Mouse (Mus musculus) MEL (cell line): ENCODE data around the gene Tmem44. TPM values are rescaled to one million over a fixed set of nuclear protein-coding genes. Genes with fewer than 3 reads are reported as not detected.

Experiments used
- DNase-seq: peaks from one replicate; pipeline ENCODE4 v3.0.0; 2011; ENCODE audit warnings: low read depth, low spot score
- H3K27ac ChIP-seq: 2 replicates; pipeline ENCODE4 v1.5.1; 2012; ENCODE audit warnings: low read depth, mild to moderate bottlenecking, control low read depth, low read length, moderate library complexity; ENCODE audit not compliant: control insufficient read depth
- H3K27me3 ChIP-seq, 2 experiments: fragments of 150-350 bp in 1 of 2; sonication (generic) in 1 of 2; 2 replicates each; pipeline ENCODE4 v1.6.1; 2012; ENCODE audit warnings: low read length in 2 of 2, mild to moderate bottlenecking in 2 of 2, improper control_type of control experiment in 1 of 2, moderate library complexity in 1 of 2; ENCODE audit not compliant: insufficient read depth in 2 of 2, control insufficient read depth in 1 of 2
- H3K36me3 ChIP-seq, 2 experiments: 2 replicates each; pipeline ENCODE4 v1.6.1; 2012 to 2014; ENCODE audit warnings: low read length in 2 of 2, improper control_type of control experiment in 1 of 2, inconsistent platforms in 1 of 2, mild to moderate bottlenecking in 1 of 2; ENCODE audit not compliant: insufficient read depth in 2 of 2, control insufficient read depth in 1 of 2
- H3K4me1 ChIP-seq, 2 experiments: fragments of 150-350 bp in 1 of 2; sonication (generic) in 1 of 2; 2 replicates each; pipeline ENCODE4 v1.6.1; 2012; ENCODE audit warnings: low read length in 2 of 2, improper control_type of control experiment in 1 of 2, mild to moderate bottlenecking in 1 of 2; ENCODE audit not compliant: insufficient read depth in 2 of 2, control insufficient read depth in 1 of 2
- H3K4me3 ChIP-seq, 2 experiments: fragments of 150-350 bp in 1 of 2; sonication (generic) in 1 of 2; 2 replicates each; pipeline ENCODE4 v1.5.1; 2012; ENCODE audit warnings: low read depth in 2 of 2, low read length in 2 of 2, mild to moderate bottlenecking in 2 of 2, moderate library complexity in 2 of 2, control low read depth in 1 of 2, improper control_type of control experiment in 1 of 2; ENCODE audit not compliant: control insufficient read depth in 1 of 2, insufficient read depth in 1 of 2
- H3K79me2 ChIP-seq: 2 replicates; pipeline ENCODE4 v1.6.1; 2012; ENCODE audit warnings: mild to moderate bottlenecking, low read length, moderate library complexity; ENCODE audit not compliant: control insufficient read depth, poor library complexity, insufficient read depth
- H3K9ac ChIP-seq: 2 replicates; pipeline ENCODE4 v1.6.1; 2012; ENCODE audit warnings: low read depth, mild to moderate bottlenecking, control low read depth, low read length, moderate library complexity; ENCODE audit not compliant: control insufficient read depth, poor library complexity, severe bottlenecking
- H3K9me3 ChIP-seq: fragments of 150-350 bp; sonication (generic); replicated peaks from 2 replicates; pipeline ENCODE4 v1.6.1; 2012; ENCODE audit warnings: mild to moderate bottlenecking, low read length, improper control_type of control experiment, moderate library complexity; ENCODE audit not compliant: insufficient read depth
- CTCF ChIP-seq, 3 experiments: IDR thresholded peaks in 2 of 3; conservative IDR thresholded peaks in 1 of 3; 2 replicates each; pipeline ENCODE4 v1.5.1; 2011 to 2012; ENCODE audit warnings: low read length in 3 of 3, low read depth in 2 of 3, mild to moderate bottlenecking in 2 of 3, improper control_type of control experiment in 1 of 3, inconsistent platforms in 1 of 3, mixed read lengths in 1 of 3, moderate library complexity in 1 of 3; ENCODE audit not compliant: control insufficient read depth in 1 of 3, insufficient read depth in 1 of 3, poor library complexity in 1 of 3, severe bottlenecking in 1 of 3
- E2F4 ChIP-seq: IDR thresholded peaks from 2 replicates; pipeline ENCODE4 v1.6.1; 2011; ENCODE audit warnings: low read depth, low read length, improper control_type of control experiment, borderline replicate concordance
- ELF1 ChIP-seq: IDR thresholded peaks from 2 replicates; pipeline ENCODE4 v1.6.1; 2014; ENCODE audit warnings: low read depth, mild to moderate bottlenecking, inconsistent platforms, low read length, improper control_type of control experiment, moderate library complexity
- ETS1 ChIP-seq: IDR thresholded peaks from 2 replicates; pipeline ENCODE4 v1.6.1; 2012; ENCODE audit warnings: low read depth, mild to moderate bottlenecking, inconsistent platforms, low read length, improper control_type of control experiment, moderate library complexity
- GABPA ChIP-seq: IDR thresholded peaks from 2 replicates; pipeline ENCODE4 v1.6.1; 2012; ENCODE audit warnings: low read depth, mild to moderate bottlenecking, inconsistent platforms, low read length, improper control_type of control experiment, moderate library complexity
- JUND ChIP-seq: IDR thresholded peaks from 2 replicates; pipeline ENCODE4 v1.6.1; 2011; ENCODE audit warnings: low read depth, mild to moderate bottlenecking, improper control_type of control experiment, low read length
- MAFK ChIP-seq: IDR thresholded peaks from 2 replicates; pipeline ENCODE4 v1.6.1; 2011; ENCODE audit warnings: low read depth, mild to moderate bottlenecking, low read length, improper control_type of control experiment, borderline replicate concordance
- MEF2A ChIP-seq: IDR thresholded peaks from 2 replicates; pipeline ENCODE4 v1.6.1; 2014; ENCODE audit warnings: low read depth, mild to moderate bottlenecking, inconsistent platforms, low read length, improper control_type of control experiment; ENCODE audit not compliant: poor library complexity, insufficient replicate concordance, severe bottlenecking; ENCODE audit errors: extremely low read depth
- MYB ChIP-seq: IDR thresholded peaks from 2 replicates; pipeline ENCODE4 v1.6.1; 2011; ENCODE audit warnings: mild to moderate bottlenecking, low read depth, low read length, improper control_type of control experiment
- NRF1 ChIP-seq: IDR thresholded peaks from 2 replicates; pipeline ENCODE4 v1.6.1; 2014; ENCODE audit warnings: low read depth, mild to moderate bottlenecking, inconsistent platforms, low read length, improper control_type of control experiment, moderate library complexity; ENCODE audit not compliant: poor library complexity, insufficient read depth, severe bottlenecking
- POLR2AphosphoS2 ChIP-seq: IDR thresholded peaks from 2 replicates; pipeline ENCODE4 v1.6.1; 2011; ENCODE audit warnings: low read length, improper control_type of control experiment
- POLR2AphosphoS5 ChIP-seq: IDR thresholded peaks from 2 replicates; pipeline ENCODE4 v1.6.1; 2012; ENCODE audit warnings: low read depth, borderline replicate concordance, mild to moderate bottlenecking, inconsistent platforms, low read length, moderate library complexity, mixed read lengths
- SMC3 ChIP-seq: IDR thresholded peaks from 2 replicates; pipeline ENCODE4 v1.6.1; 2011; ENCODE audit warnings: low read depth, low read length, improper control_type of control experiment
- UBTF ChIP-seq: IDR thresholded peaks from 2 replicates; pipeline ENCODE4 v1.6.1; 2012; ENCODE audit warnings: low read depth, mild to moderate bottlenecking, inconsistent platforms, low read length, improper control_type of control experiment, moderate library complexity, borderline replicate concordance; ENCODE audit not compliant: insufficient read depth
- USF1 ChIP-seq: IDR thresholded peaks from 2 replicates; pipeline ENCODE4 v1.6.1; 2014; ENCODE audit warnings: low read depth, mild to moderate bottlenecking, inconsistent platforms, low read length, improper control_type of control experiment, moderate library complexity
- USF2 ChIP-seq, 2 experiments: IDR thresholded peaks; 2 replicates each; pipeline ENCODE4 v1.6.1; 2011 to 2012; ENCODE audit warnings: improper control_type of control experiment in 2 of 2, low read length in 2 of 2, borderline replicate concordance in 1 of 2, inconsistent platforms in 1 of 2, low read depth in 1 of 2, mild to moderate bottlenecking in 1 of 2; ENCODE audit not compliant: insufficient read depth in 1 of 2
- ZKSCAN1 ChIP-seq: IDR thresholded peaks from 2 replicates; pipeline ENCODE4 v1.6.1; 2012; ENCODE audit warnings: low read depth, mild to moderate bottlenecking, inconsistent platforms, low read length, improper control_type of control experiment, moderate library complexity
- ZMIZ1 ChIP-seq: IDR thresholded peaks from 2 replicates; pipeline ENCODE4 v1.6.1; 2012; ENCODE audit warnings: low read depth, mild to moderate bottlenecking, inconsistent platforms, low read length, improper control_type of control experiment, moderate library complexity
- ZNF384 ChIP-seq: IDR thresholded peaks from 2 replicates; pipeline ENCODE4 v1.6.1; 2012; ENCODE audit warnings: low read depth, mild to moderate bottlenecking, inconsistent platforms, low read length, improper control_type of control experiment
- polyA plus RNA-seq, 2 experiments: library from polyadenylated mRNA; stranded (reverse) in 1 of 2; unstranded in 1 of 2; fragments of >175 nt in 1 of 2; fragments of >200 nt in 1 of 2; gene quantifications; 2 replicates each; pipeline versions ENCODE4 v1.2.1 to v1.2.4; 2012; ENCODE audit warnings: low replicate concordance in 2 of 2, low read depth in 1 of 2; ENCODE audit not compliant: insufficient read length in 2 of 2, insufficient read depth in 1 of 2, missing spikeins in 1 of 2
- total RNA-seq: library from RNA; depleted of rRNA; stranded (reverse); fragments of 300-350 nt; gene quantifications from 2 replicates; pipeline ENCODE4 v1.2.3, GENCODE M21; 2012

Tmem44 gene
- total and polyA plus RNA-seq, 3 experiments: 0.50 to 1.4 TPM; not detected in 1

- Histone ChIP-seq H3K4me1 (no peaks in the 10 kb centered on the region), H3K36me3 (peaks cover 0 to 46% of the 10 kb centered on the region in 2 experiments; a peak in 2 of 4 replicates), H3K79me2 (0 out of 2 replicates have a peak, but pooled peaks cover 2% of the 10 kb centered on the region), H3K9me3 (no peaks in the 10 kb centered on the region), H3K27me3 (no peaks in the 10 kb centered on the region), H3K27ac (no peak overlapping the region), H3K9ac (no peak overlapping the region), H3K4me3 (no peak overlapping the region)
- TF ChIP-seq JUND (no peak), SMC3 (no peak), POLR2AphosphoS5 (no peak), ZNF384 (no peak), USF2 (IDR thresholded peaks at IDR 0.05; ENCODE audit: borderline replicate concordance in 1 of 2, insufficient read depth in 1 of 2, low read depth in 1 of 2, low read length in 2 of 2) (no peak), ZKSCAN1 (no peak), MYB (no peak), ZMIZ1 (no peak)
- no peak for DNase-seq
Measured at GRCm38 (mm10) chr16:30575815-30576214, 25.2 kb upstream of the Tmem44 start.

DNA sequence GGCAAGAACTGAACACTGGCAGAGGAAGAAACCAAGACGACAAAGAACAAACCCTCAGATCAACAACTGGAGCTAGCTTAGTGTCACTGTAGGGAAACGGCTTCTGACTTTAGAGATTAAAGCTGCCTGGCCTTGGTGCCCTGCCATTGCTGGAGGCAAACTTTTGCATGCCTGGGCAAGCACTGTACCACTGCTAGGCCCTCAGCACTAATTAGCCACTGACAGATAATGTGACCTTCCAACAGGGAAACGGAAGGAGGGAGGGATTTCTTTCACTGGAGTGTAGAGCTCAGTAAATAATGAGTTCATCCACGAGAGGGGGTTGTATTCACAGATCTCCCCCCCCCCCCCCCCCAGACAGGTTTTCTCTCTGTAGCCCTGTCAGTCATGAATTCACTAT, 21.6 kb upstream of the Tmem44 start:
- no peak for DNase-seq
- Histone ChIP-seq H3K27ac (no peak overlapping the region), H3K9me3 (no peaks in the 10 kb centered on the region), H3K4me1 (no peaks in the 10 kb centered on the region), H3K27me3 (no peaks in the 10 kb centered on the region)
- TF ChIP-seq CTCF (IDR thresholded peaks at IDR 0.05 in 2 of 3, conservative IDR thresholded peaks at IDR 0.05 in 1 of 3; ENCODE audit: control insufficient read depth in 1 of 3, insufficient read depth in 1 of 3, low read depth in 2 of 3, low read length in 3 of 3, poor library complexity in 1 of 3, severe bottlenecking in 1 of 3): no peak
- no peak for TF ChIP-seq NRF1
- TF ChIP-seq ELF1: no peak
- TF ChIP-seq UBTF: no peak
- TF ChIP-seq, all 39 proteins: peak for 0
- peaks cover 2% of the 10 kb centered on the region; the same call in 1 of the 2 replicates for H3K79me2 ChIP-seq
- H3K9ac ChIP-seq: no peak overlapping the region
- H3K36me3 ChIP-seq: peaks cover under 1 to 53% of the 10 kb centered on the region in 2 experiments; a peak in 3 of 4 replicates
- H3K4me3 ChIP-seq: no peak overlapping the region

DNA sequence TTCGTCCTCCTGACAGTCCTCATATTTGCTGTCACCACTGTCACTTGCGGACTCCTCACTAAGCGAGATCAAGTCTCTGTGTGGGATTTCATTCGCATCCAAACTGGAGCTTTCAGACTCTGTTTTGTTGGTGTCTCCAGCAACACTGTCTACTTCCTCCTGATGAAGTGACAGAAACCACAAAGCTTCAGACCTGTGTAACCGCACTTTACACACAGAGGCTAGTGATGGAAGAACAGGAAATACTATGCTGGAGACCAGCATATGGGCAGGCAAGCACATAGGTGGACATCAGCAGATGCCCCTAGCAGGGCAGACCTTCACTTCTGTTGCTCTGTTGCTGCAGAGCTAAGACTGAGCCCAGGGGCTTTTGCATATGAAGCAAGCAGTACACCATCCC, 20.7 kb upstream of the Tmem44 start:
- H3K27ac ChIP-seq: no peak overlapping the region
- no peaks in the 10 kb centered on the region for H3K9me3 ChIP-seq
- H3K27me3 ChIP-seq: no peaks in the 10 kb centered on the region
- no peak overlapping the region for H3K4me3 ChIP-seq
- H3K79me2 ChIP-seq: peaks cover 2% of the 10 kb centered on the region; the same call in 1 of the 2 replicates
- H3K36me3 ChIP-seq: peaks cover 7 to 53% of the 10 kb centered on the region in 2 experiments
- TF ChIP-seq POLR2AphosphoS5: no peak
- no peak for TF ChIP-seq MYB
- no peak for TF ChIP-seq POLR2AphosphoS2
- no peak for TF ChIP-seq E2F4
- TF ChIP-seq USF1: no peak
- no peak for TF ChIP-seq MAFK
- no peak for TF ChIP-seq MEF2A
- no peak for TF ChIP-seq UBTF
- TF ChIP-seq ETS1: no peak
- TF ChIP-seq GABPA: no peak
- TF ChIP-seq, all 39 proteins: peak for 0
- peaks cover 0 to 4% of the 10 kb centered on the region in 2 experiments; a peak in 1 of 4 replicates for H3K4me1 ChIP-seq
- no peak overlapping the region for H3K9ac ChIP-seq
- DNase-seq: no peak
